Mouse (Mus musculus) T-cell, adult 2 months (primary cell): Measurements from ENCODE around the gene Lrrn4cl.
"Not testable (repeated sequence)": the region's sequence is repeated elsewhere in the genome, so short reads cannot be mapped to it uniquely, and the experiment has no call there.

Source experiments
- DNase-seq: peaks from one replicate; pipeline ENCODE4 v3.0.0; 2022; ENCODE audit warnings: low spot score

The Lrrn4cl gene

DNA sequence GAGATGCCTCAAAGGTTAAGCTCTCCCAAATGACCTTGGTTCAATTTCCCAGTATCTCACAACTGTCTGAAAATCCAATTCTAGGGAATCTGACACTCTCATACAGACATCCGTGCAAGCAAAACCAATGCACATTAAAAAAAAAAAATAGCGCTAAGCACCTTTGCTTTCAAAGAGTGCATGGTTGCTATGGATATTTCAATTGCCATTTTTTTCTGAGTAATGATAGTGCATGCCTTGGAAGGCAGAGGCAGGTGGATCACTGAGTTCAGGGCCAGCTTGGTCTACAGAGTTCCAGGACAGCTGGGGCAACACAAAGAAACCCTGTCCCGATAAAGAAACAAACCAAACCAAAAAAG, 30.4 kb downstream of the Lrrn4cl start:
- no peak for DNase-seq

GRCm38 (mm10) chr19:8883616-8884015, 33.0 kb downstream of the Lrrn4cl start, which contains the start of the genes Lbhd1 and Gm49403:
TSS of gene Lbhd1 (plus strand) at chr19:8883732.
TSS of gene Gm49403 (plus strand) at chr19:8883930.
- DNase-seq: no peak

- no peak for DNase-seq
Measured at GRCm38 (mm10) chr19:8886916-8887584, 36.5 kb downstream of the Lrrn4cl start.

DNA sequence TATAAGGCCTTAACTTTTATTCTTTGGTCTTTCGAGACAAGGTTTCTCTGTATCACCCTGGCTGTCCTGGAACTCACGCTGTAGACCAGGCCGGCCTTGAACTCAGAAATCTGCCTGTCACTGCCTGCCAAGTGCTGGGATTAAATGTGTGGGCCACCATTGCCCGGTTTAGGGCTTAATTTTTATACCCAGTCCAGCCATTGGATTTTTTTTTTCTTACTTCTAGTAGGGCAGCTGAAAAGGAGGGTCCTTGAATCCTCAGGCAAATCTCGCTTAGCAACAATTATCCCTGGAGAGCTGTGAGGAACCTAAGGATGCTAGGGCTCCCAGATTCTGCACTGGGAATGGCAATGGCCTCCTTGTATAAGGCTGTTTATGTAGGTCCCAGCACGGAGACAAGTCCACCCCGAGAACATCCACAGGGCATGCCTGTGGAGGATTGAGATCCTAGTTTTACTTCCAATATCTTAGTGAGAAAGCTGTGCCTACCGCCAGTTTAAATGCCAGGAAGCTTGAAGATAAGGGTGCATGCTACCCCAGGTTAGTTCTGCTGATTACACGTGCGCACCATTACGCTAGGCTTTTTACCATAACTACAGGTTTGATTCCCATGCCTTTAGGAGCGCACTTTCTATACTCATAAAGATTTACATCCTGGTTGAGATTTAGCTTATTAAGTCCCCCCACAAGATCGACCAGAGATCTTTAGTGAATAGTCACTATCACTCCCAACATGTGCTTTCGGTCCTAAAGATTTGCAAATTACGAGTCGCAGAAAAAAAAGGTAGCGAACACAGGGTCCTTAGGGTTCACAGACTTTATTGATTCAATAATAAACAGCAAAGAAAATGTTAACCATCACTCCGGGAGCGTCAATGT, 37.3 kb downstream of the Lrrn4cl start:
- DNase-seq: no peak

DNA sequence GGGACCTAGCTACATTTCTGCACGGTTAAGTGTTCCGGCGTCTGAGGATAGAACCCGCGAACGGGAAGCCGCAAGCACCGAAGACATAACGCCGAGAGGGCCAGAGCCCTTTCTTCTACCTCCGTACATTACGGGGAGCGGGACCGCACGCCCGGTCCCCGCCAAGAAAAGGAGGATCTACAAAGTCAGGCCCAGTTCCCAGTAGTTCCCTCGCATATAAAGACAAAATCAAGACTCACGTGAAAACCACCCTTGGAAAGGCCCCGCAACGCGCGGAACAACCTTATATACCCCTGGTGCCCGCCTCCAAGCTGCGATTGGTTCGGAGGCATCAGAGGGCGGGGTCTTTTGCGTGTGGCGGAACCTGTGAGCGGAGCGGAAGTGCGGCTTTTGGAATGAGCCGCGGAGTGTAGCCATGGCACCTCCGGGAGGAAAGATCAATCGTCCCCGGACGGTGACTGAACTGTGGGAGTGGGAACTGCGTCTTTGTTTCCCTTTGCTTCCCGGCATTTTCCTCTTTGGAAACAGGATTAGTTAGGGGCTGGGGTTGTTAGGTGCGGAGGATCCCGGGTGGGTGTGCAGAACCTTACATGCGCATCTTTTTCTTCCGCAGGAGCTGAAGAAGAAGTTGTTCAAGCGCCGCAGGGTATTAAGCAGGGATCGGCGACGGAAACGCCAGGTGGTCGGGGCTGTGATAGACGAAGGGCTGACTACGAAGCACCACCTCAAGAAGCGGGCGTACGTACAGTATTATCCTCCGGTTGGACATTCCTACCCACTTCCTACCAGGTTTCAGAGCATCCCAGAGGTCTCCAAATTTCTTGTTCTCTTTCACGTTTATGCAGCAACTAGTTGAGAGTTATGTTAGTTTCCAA, 38.2 kb downstream of the Lrrn4cl start, which contains the start of the genes 1810009A15Rik and Gm49416:
TSS of gene 1810009A15Rik (plus strand) at position 343 of the 875 bp plus-strand sequence.
TSS of gene Gm49416 (plus strand) at position 416 of the 875 bp plus-strand sequence.
- peak; percentile 95 for DNase-seq

- peak; percentile 83 for DNase-seq
Measured at GRCm38 (mm10) chr19:8892829-8893766, 42.5 kb downstream of the Lrrn4cl start, which contains the start of gene Ints5. TSS of gene Ints5 (plus strand) at chr19:8893005.

DNA sequence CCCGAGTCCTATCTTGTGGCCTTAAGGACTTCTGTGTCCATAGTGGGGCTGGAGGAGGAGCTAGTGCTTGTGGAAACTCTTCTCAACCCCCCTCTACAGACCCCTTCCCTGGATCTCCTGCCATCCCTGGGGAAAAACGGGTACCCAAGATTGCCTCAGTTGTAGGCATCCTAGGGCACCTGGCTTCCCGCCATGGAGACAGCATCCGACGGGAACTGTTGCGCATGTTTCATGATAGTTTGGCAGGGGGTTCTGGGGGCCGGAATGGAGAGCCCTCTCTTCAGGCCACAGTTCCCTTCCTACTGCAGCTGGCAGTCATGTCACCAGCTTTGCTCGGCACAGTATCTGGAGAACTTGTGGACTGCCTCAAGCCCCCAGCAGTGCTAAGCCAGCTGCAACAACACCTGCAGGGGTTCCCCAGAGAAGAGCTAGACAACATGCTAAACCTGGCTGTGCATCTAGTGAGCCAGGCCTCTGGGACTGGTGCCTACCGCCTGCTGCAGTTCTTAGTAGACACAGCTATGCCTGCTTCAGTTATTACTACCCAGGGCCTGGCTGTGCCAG, 44.9 kb downstream of the Lrrn4cl start:
- no peak for DNase-seq

DNA sequence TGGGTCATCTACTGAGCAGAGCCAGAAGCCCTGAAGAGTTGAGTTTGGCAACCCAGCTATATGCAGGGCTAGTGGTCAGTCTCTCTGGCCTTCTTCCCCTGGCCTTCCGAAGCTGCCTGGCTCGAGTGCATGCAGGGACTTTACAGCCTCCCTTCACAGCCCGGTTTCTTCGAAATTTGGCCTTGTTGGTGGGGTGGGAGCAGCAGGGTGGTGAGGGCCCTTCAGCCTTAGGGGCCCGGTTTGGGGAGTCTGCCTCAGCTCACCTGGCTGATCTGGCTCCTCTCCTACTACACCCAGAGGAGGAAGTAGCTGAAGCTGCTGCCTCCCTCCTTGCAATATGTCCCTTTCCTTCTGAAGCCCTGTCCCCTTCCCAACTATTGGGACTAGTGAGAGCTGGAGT, 45.7 kb downstream of the Lrrn4cl start:
- not testable (repeated sequence) for DNase-seq

DNA sequence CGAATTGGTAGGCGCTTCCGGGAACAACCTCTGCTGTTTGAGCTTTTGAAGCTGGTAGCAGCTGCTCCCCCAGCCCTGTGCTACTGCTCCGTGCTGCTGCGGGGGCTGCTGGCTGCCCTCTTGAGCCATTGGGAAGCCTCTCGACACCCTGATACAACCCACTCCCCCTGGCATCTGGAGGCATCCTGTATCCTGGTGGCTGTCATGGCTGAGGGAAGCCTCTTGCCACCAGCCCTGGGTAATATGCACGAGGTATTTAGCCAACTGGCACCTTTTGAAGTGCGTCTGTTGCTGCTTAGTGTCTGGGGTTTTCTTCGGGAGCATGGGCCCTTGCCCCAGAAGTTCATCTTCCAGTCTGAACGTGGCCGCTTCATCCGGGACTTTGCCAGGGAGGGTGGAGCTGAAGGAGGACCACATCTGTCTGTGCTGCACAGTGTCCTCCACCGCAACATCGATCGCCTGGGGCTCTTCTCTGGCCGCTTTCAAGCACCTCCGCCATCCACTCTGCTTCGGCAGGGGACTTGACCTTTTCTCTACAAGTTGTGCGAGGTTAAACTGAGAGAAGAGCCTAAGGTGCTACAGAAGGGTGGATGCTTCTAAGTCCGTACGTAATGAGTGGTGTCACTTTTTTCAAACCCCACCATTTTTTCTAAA, 46.8 kb downstream of the Lrrn4cl start:
- peak; percentile 4 for DNase-seq

DNA sequence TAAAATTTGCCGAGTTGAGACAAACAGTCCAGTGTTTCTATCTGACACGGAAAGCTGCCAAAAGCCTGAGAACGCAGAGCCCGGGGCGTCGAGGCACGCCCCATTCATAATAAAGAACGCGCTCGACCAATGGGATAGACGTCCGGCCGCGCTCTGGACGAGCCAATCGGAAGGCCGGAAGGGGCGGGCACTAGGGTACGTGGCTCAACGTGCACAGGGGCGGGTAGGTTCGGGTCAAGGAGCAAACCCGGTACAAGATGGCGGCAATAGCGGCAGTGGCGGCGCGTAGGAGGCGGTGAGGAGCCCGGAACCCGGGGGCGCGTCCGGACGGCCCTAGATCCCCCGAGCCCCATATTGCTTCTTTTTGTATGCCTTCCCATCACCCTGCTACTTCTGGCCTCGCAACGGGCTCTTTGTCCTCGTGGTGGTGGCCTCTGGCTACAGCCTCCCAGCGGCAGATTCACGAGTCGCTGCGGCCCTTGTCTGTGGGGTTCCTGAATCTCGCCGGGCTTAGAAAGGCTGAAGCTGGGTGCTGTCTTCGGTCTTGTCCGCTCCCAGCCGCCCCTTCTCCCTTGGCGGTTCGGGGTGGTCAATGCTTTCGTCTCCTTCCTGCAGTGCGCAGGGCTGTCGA, 47.4 kb downstream of the Lrrn4cl start, which contains the start of gene Ganab:
TSS of gene Ganab (plus strand) at position 207 of the 631 bp plus-strand sequence.
- DNase-seq: peak; percentile 96

DNA sequence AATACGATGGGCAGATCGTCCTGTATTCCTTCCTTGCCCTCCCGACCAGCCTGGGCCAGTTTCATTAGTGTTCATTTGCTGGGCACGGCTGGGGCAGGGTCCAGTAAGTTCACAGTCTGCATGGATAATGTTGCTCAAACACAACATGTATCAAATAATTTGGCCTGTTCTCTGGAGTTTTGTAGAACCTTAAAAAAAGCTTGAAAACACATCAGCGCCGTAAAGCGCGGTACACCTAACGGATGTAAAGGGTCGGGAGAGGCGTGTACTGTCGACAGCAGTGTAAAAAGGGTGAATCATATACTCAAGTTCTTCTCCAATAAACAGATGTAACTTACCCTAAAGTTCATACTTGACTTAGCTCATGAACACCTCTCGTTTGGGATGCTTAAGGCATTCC, 48.0 kb downstream of the Lrrn4cl start:
- DNase-seq: peak; percentile 22

DNA sequence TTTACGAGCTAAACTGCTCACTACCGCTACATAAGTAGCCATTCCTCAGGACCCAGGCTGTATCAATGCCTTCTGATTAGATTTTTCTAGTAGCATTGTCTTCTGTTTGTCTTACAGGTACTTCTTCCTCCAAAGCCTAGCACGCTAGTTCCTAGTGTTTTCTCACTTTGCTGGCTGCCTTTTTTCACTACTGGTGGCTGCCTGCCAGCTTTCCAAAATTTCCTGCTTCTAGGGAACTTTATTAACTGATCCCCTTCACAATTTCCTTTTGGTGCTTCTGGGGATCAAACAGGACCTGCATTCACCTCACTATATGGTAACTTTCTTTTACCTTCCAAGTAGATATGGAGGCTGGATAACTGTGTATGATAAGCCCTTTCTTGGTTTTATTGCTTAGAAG, 48.5 kb downstream of the Lrrn4cl start:
- no peak for DNase-seq

DNA sequence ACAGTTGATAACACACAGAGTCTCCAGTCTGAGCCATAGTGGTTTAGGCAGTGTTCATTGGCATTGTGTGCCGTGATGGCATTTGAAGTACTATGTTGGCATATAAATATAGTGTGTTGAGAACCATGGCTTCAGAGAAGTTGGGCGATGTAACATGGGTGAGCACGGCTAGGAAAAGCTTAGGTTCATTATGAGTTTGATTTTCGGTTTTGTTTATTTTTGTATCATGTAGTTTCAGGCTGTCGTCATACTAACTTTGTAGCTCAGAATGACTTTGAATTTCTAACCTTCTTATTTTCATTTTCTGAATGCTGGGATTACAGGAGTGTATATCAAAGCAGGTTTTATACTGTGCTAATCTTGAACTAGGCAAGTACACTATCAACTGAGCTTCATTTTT, 52.8 kb downstream of the Lrrn4cl start:
- no peak for DNase-seq
